Mouse (Mus musculus) midbrain, embryonic 11.5 days (tissue): Measurements from ENCODE around the gene Rpusd3. TPM values are rescaled to one million over a fixed set of nuclear protein-coding genes. Genes with fewer than 3 reads are reported as not detected.

Experiments used
- ATAC-seq: fragments of 200-750 bp; cut with Nextera tagmentation; 2 replicates; pipeline ENCODE4 v1.8.0; 2017; ENCODE audit warnings: moderate TSS enrichment, moderate library complexity; ENCODE audit not compliant: low FRiP score
- DNase-seq: peaks from one replicate; pipeline ENCODE4 v3.0.0; 2015; ENCODE audit warnings: low spot score; ENCODE audit errors: missing footprints
- H3K27ac ChIP-seq: fragments of 300-500 bp; sonication (generic); 2 replicates; pipeline ENCODE4 v1.5.1; 2014; ENCODE audit warnings: low read depth, low read length
- H3K27me3 ChIP-seq: fragments of 300-500 bp; sonication (generic); 2 replicates; pipeline ENCODE4 v1.6.1; 2014; ENCODE audit warnings: mild to moderate bottlenecking, low read length, moderate library complexity, mixed read lengths; ENCODE audit not compliant: control insufficient read depth, insufficient read depth
- H3K36me3 ChIP-seq: fragments of 300-500 bp; sonication (generic); 2 replicates; pipeline ENCODE4 v1.6.1; 2014; ENCODE audit warnings: mild to moderate bottlenecking, low read length, moderate library complexity, mixed read lengths; ENCODE audit not compliant: control insufficient read depth, insufficient read depth
- H3K4me1 ChIP-seq: fragments of 300-500 bp; sonication (generic); 2 replicates; pipeline ENCODE4 v1.6.1; 2014; ENCODE audit warnings: low read length; ENCODE audit not compliant: control insufficient read depth, insufficient read depth
- H3K4me2 ChIP-seq: fragments of 300-500 bp; sonication (generic); 2 replicates; pipeline ENCODE4 v1.6.1; 2014; ENCODE audit warnings: mild to moderate bottlenecking, moderate library complexity
- H3K4me3 ChIP-seq: fragments of 300-500 bp; sonication (generic); 2 replicates; pipeline ENCODE4 v1.5.1; 2014; ENCODE audit warnings: low read depth, low read length
- H3K9ac ChIP-seq: fragments of 300-500 bp; sonication (generic); 2 replicates; pipeline ENCODE4 v1.6.1; 2014; ENCODE audit warnings: low read length
- H3K9me3 ChIP-seq: fragments of 300-500 bp; sonication (generic); 2 replicates; pipeline ENCODE4 v1.6.1; 2016; ENCODE audit warnings: low read length; ENCODE audit not compliant: control insufficient read depth
- WGBS: fragments of 180-500 bp; shearing (Covaris S2); extraction: QIAGEN DNeasy Blood & Tissue Kit; methylation state at CpG from one replicate; pipeline ENCODE4 v1.1.7; 2014; 5-methylcytosine and 5-hydroxymethylcytosine counted together
- polyA plus RNA-seq: library from polyadenylated mRNA; unstranded; fragments of >200 nt; fragmentation: Nextera tagmentation; extraction: Ambion mirVana; gene quantifications from 2 replicates; pipeline ENCODE4 v1.2.1, GENCODE M21; 2014

Rpusd3 gene
- polyA plus RNA-seq, 1 experiment from 2014 or later: 26.6 TPM

GRCm38 (mm10) chr6:113435664-113436205, 16.6 kb upstream of the Rpusd3 start, which contains the start of gene Cidec:
Cidec (minus strand) TSS chr6:113435760.
- Histone ChIP-seq H3K4me2 (no peak within 1 kb of the TSS), H3K4me1 (no peaks in the 10 kb centered on the region), H3K9me3 (no peaks in the 10 kb centered on the region), H3K4me3 (no peak within 1 kb of the TSS), H3K27me3 (no peaks in the 10 kb centered on the region), H3K36me3 (no peaks in the 10 kb centered on the region), H3K27ac (no peak within 1 kb of the TSS), H3K9ac (no peak within 1 kb of the TSS)
- peak; percentile 72 for DNase-seq
- 75% methylated on average over 9 of the region's 9 CpGs for WGBS
- no peak for ATAC-seq

- Histone ChIP-seq H3K27me3 (no peaks in the 10 kb centered on the region), H3K4me1 (no peaks in the 10 kb centered on the region), H3K4me2 (no peak overlapping the region), H3K9ac (no peak overlapping the region), H3K27ac (no peak overlapping the region), H3K9me3 (no peaks in the 10 kb centered on the region), H3K36me3 (no peaks in the 10 kb centered on the region), H3K4me3 (no peak overlapping the region)
- no peak for DNase-seq
- ATAC-seq: no peak
- WGBS: 75% methylated on average over 7 of the region's 7 CpGs
Measured at GRCm38 (mm10) chr6:113434691-113435090, 15.6 kb upstream of the Rpusd3 start.

- WGBS: 78% methylated on average over 3 of the region's 3 CpGs
Measured at GRCm38 (mm10) chr6:113433661-113434060, 14.5 kb upstream of the Rpusd3 start.

GRCm38 (mm10) chr6:113431801-113432200, 12.7 kb upstream of the Rpusd3 start:
- DNase-seq: peak; percentile 67
- no peaks in the 10 kb centered on the region for H3K36me3 ChIP-seq
- no peak overlapping the region for H3K9ac ChIP-seq
- H3K9me3 ChIP-seq: no peaks in the 10 kb centered on the region; the same call in 1 of the 2 replicates
- no peak overlapping the region for H3K4me2 ChIP-seq
- H3K4me1 ChIP-seq: no peaks in the 10 kb centered on the region
- ATAC-seq: no peak
- H3K27me3 ChIP-seq: no peaks in the 10 kb centered on the region
- no peak overlapping the region for H3K4me3 ChIP-seq
- no peak overlapping the region for H3K27ac ChIP-seq
- 69% methylated on average over 3 of the region's 3 CpGs for WGBS

More at GRCm38 (mm10) chr6:113433661-113434060, 14.5 kb upstream of the Rpusd3 start:
- no peak overlapping the region for H3K9ac ChIP-seq
- H3K9me3 ChIP-seq: no peaks in the 10 kb centered on the region
- no peak overlapping the region for H3K4me3 ChIP-seq
- ATAC-seq (no peak), DNase-seq (no peak)
- H3K27ac ChIP-seq: no peak overlapping the region
- no peak overlapping the region for H3K4me2 ChIP-seq
- H3K27me3 ChIP-seq: no peaks in the 10 kb centered on the region
- no peaks in the 10 kb centered on the region for H3K4me1 ChIP-seq
- H3K36me3 ChIP-seq: no peaks in the 10 kb centered on the region

GRCm38 (mm10) chr6:113430846-113431245, 11.7 kb upstream of the Rpusd3 start:
- Histone ChIP-seq H3K4me2 (no peak overlapping the region), H3K9ac (no peak overlapping the region), H3K27ac (no peak overlapping the region), H3K9me3 (no peaks in the 10 kb centered on the region; the same call in 1 of the 2 replicates), H3K36me3 (no peaks in the 10 kb centered on the region), H3K4me1 (no peaks in the 10 kb centered on the region), H3K4me3 (no peak overlapping the region), H3K27me3 (no peaks in the 10 kb centered on the region)
- WGBS: 64% methylated on average over 3 of the region's 3 CpGs
- ATAC-seq (no peak), DNase-seq (peak; percentile 28)

GRCm38 (mm10) chr6:113429965-113430364, 10.8 kb upstream of the Rpusd3 start:
- Histone ChIP-seq H3K4me2 (no peak overlapping the region), H3K4me3 (no peak overlapping the region), H3K27ac (no peak overlapping the region), H3K27me3 (no peaks in the 10 kb centered on the region), H3K9ac (no peak overlapping the region), H3K36me3 (no peaks in the 10 kb centered on the region), H3K4me1 (no peaks in the 10 kb centered on the region), H3K9me3 (no peaks in the 10 kb centered on the region; the same call in 1 of the 2 replicates)
- WGBS: 81% methylated on average over 3 of the region's 3 CpGs
- DNase-seq (no peak), ATAC-seq (no peak)

GRCm38 (mm10) chr6:113428006-113428405, 8.9 kb upstream of the Rpusd3 start:
- 93% methylated on average over 16 of the region's 16 CpGs for WGBS
- DNase-seq (peak; percentile 49), ATAC-seq (no peak)
- H3K9me3 ChIP-seq: no peaks in the 10 kb centered on the region; the same call in 1 of the 2 replicates
- no peak overlapping the region for H3K4me3 ChIP-seq
- no peak overlapping the region for H3K9ac ChIP-seq
- H3K4me1 ChIP-seq: no peaks in the 10 kb centered on the region
- H3K4me2 ChIP-seq: no peak overlapping the region
- H3K27me3 ChIP-seq: no peaks in the 10 kb centered on the region
- no peaks in the 10 kb centered on the region for H3K36me3 ChIP-seq
- H3K27ac ChIP-seq: no peak overlapping the region

- H3K4me1 ChIP-seq: no peaks in the 10 kb centered on the region
- no peak overlapping the region for H3K4me2 ChIP-seq
- H3K9ac ChIP-seq: no peak overlapping the region
- no peaks in the 10 kb centered on the region for H3K27me3 ChIP-seq
- WGBS: 62% methylated on average over 3 of the region's 3 CpGs
- ATAC-seq (no peak), DNase-seq (peak; percentile 92)
- H3K36me3 ChIP-seq: no peaks in the 10 kb centered on the region
- no peak overlapping the region for H3K27ac ChIP-seq
- no peaks in the 10 kb centered on the region; the same call in 1 of the 2 replicates for H3K9me3 ChIP-seq
- H3K4me3 ChIP-seq: no peak overlapping the region
Measured at GRCm38 (mm10) chr6:113427397-113427796, 8.3 kb upstream of the Rpusd3 start.

- Histone ChIP-seq H3K27me3 (no peaks in the 10 kb centered on the region), H3K36me3 (no peaks in the 10 kb centered on the region), H3K27ac (no peak overlapping the region), H3K9me3 (no peaks in the 10 kb centered on the region; the same call in 1 of the 2 replicates), H3K4me2 (no peak overlapping the region), H3K4me3 (no peak overlapping the region), H3K4me1 (no peaks in the 10 kb centered on the region), H3K9ac (no peak overlapping the region)
- 87% methylated on average over 4 of the region's 4 CpGs for WGBS
- DNase-seq (no peak), ATAC-seq (no peak)
Measured at GRCm38 (mm10) chr6:113426696-113427095, 7.6 kb upstream of the Rpusd3 start.
